In the genomic region with DNA sequence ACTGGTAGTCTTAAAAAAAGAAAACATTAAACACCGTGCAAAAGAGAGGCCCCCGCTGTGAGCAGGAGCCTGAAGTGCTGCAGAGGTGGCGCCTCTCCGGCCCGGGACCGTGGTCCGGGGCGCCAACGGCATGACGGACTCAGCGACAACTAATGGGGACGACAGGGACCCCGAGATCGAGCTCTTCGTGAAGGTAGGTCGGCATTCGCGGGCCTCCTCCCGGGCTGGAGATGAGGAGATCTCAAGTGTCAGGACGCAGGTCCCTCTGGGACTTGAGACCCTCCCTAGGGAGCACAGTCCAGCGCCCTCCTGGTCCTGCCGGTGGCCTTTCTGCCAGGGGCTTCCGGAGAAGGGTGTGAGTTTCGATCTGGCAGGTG, we compare ENCODE assay signal across 8 mouse cellular contexts. TPM values are rescaled to one million over a fixed set of nuclear protein-coding genes. Genes with fewer than 3 reads are reported as not detected.
A peak's percentile ranks its signal among the peaks of the same experiment; 100 is the strongest.
DNase-seq lines count a peak whose midpoint lies in the region; ATAC-seq and TF ChIP-seq lines count a peak whose summit lies in the region.

No protein-coding gene starts in this region.

- H3K4me2 ChIP-seq in heart, embryonic 12.5 days = peak overlapping the region; percentile 95
- peak overlapping the region; percentile 89 for H3K4me2 ChIP-seq in midbrain, embryonic 15.5 days

- H3K36me3 ChIP-seq in heart, embryonic 12.5 days = no peaks in the 10 kb centered on the region
- no peaks in the 10 kb centered on the region for H3K36me3 ChIP-seq in midbrain, embryonic 15.5 days (replicated peaks)

- peak overlapping the region; percentile 38 for H3K4me3 ChIP-seq in left cerebral cortex, adult 2 months
- peak overlapping the region; percentile 67 for H3K4me3 ChIP-seq in heart, embryonic 12.5 days
- H3K4me3 ChIP-seq in midbrain, embryonic 15.5 days = peak overlapping the region; percentile 40

- H3K9me3 ChIP-seq in heart, embryonic 12.5 days (replicated peaks) = no peaks in the 10 kb centered on the region
- no peaks in the 10 kb centered on the region for H3K9me3 ChIP-seq in midbrain, embryonic 15.5 days

- TF ChIP-seq CTCF in left cerebral cortex, adult 2 months (IDR thresholded peaks at IDR 0.05) = no peak

- ATAC-seq in common myeloid progenitor, adult 5-6 weeks (replicated peaks; ENCODE audit: low read depth, poor library complexity, severe bottlenecking) = peak; percentile 41
- peak; percentile 59; the same call in 1 of the 2 replicates for ATAC-seq in heart, embryonic 12.5 days (ENCODE audit: insufficient number of reproducible peaks, low FRiP score)
- ATAC-seq in midbrain, embryonic 15.5 days (replicated peaks) = 0 out of 2 replicates have a peak, but pooled peaks have one; percentile 45

- peak overlapping the region; percentile 17; the same call in 1 of the 2 replicates for H3K27ac ChIP-seq in left cerebral cortex, adult 2 months
- H3K27ac ChIP-seq in heart, embryonic 12.5 days (ENCODE audit: poor library complexity, severe bottlenecking) = peak overlapping the region; percentile 84
- H3K27ac ChIP-seq in midbrain, embryonic 15.5 days = no peak overlapping the region

- WGBS in heart, embryonic 12.5 days = under 1% methylated on average over 24 of the region's 24 CpGs
- WGBS in midbrain, embryonic 15.5 days = under 1% methylated on average over 24 of the region's 24 CpGs

- peak overlapping the region; percentile 87 for H3K9ac ChIP-seq in heart, embryonic 12.5 days
- H3K9ac ChIP-seq in midbrain, embryonic 15.5 days = peak overlapping the region; percentile 3; the same call in 1 of the 2 replicates

- H3K27me3 ChIP-seq in heart, embryonic 12.5 days (replicated peaks) = 0 out of 2 replicates have a peak, but pooled peaks cover 9% of the 10 kb centered on the region
- peaks cover 15% of the 10 kb centered on the region; the same call in 1 of the 2 replicates for H3K27me3 ChIP-seq in midbrain, embryonic 15.5 days (replicated peaks)

- H3K4me1 ChIP-seq in heart, embryonic 12.5 days (replicated peaks) = peaks cover 24% of the 10 kb centered on the region
- peaks cover 17% of the 10 kb centered on the region for H3K4me1 ChIP-seq in midbrain, embryonic 15.5 days

- DNase-seq in left cerebral cortex, adult 2 months (ENCODE audit: extremely low spot score in 1 of 2, low spot score in 2 of 2) = no peak
- DNase-seq in left cerebral cortex, adult 8-10 months (ENCODE audit: low spot score in 2 of 2) = no peak
- DNase-seq in kidney, postnatal 4 days = peak; percentile 22 to 44
- no peak for DNase-seq in frontal cortex, postnatal 25 days (ENCODE audit: low spot score in 2 of 2)
- no peak for DNase-seq in left cerebral cortex, adult 11 months (ENCODE audit: low spot score)

- intact Hi-C loops in left cerebral cortex, adult 2 months (cut with DNase I) = no loop called here

RNA-seq across cellular contexts. Expression of gene Clic5, which starts 0.4 kb away (rescaled TPM):
- total RNA-seq in left cerebral cortex, adult 2 months (2021) = 1 to 10 TPM; 4.5 to 4.7 TPM
- 1 to 10 TPM; 3.8 to 5.3 (median 4.6) TPM for total RNA-seq in left cerebral cortex, adult 8-10 months (2022)
- 2.6 and 3.1 TPM in 2 replicates for total RNA-seq in common myeloid progenitor, adult 5-6 weeks (2017)
- 10.2 and 10.6 TPM in 2 replicates for polyA plus RNA-seq in heart, embryonic 12.5 days (2016; fragmentation: Nextera tagmentation; extraction: Ambion mirVana)
- 0.33 and 0.44 TPM in 2 replicates for polyA plus RNA-seq in midbrain, embryonic 15.5 days (2015; fragmentation: Nextera tagmentation; extraction: Ambion mirVana)

Comparison
In these comparisons a context has a peak if more than half of its experiments do, and no peak if none do; other contexts are left out.
1. DNase-seq: peak in kidney, postnatal 4 days (2 of 2); none in left cerebral cortex, adult 2 months (0 of 2), left cerebral cortex, adult 8-10 months (0 of 2), frontal cortex, postnatal 25 days (0 of 2) and left cerebral cortex, adult 11 months (single experiment).
2. Peak in every context shown above with its lines, with median percentiles within 50 percentile points of each other: H3K4me3 ChIP-seq and ATAC-seq.